Mouse (Mus musculus) midbrain, embryonic 16.5 days (tissue): ENCODE measurements around the gene Zbtb32. TPM values are rescaled to one million over a fixed set of nuclear protein-coding genes. Genes with fewer than 3 reads are reported as not detected.

Source experiments
- ATAC-seq: fragments of 200-750 bp; cut with Nextera tagmentation; 2 replicates; pipeline ENCODE4 v1.8.0; 2017; ENCODE audit warnings: moderate TSS enrichment
- H3K27ac ChIP-seq: fragments of 300-500 bp; sonication (generic); 2 replicates; pipeline ENCODE4 v1.5.1; 2014; ENCODE audit warnings: mild to moderate bottlenecking, low read length, mixed read lengths
- H3K27me3 ChIP-seq: fragments of 300-500 bp; sonication (generic); 2 replicates; pipeline ENCODE4 v1.6.1; 2014; ENCODE audit warnings: low read depth, low read length, mixed read lengths; ENCODE audit not compliant: control insufficient read depth, insufficient read depth
- H3K36me3 ChIP-seq: fragments of 300-500 bp; sonication (generic); 2 replicates; pipeline ENCODE4 v1.6.1; 2014; ENCODE audit warnings: mild to moderate bottlenecking, low read length, moderate library complexity, mixed read lengths; ENCODE audit not compliant: control insufficient read depth, insufficient read depth
- H3K4me1 ChIP-seq: fragments of 300-500 bp; sonication (generic); 2 replicates; pipeline ENCODE4 v1.6.1; 2014; ENCODE audit warnings: mild to moderate bottlenecking, low read length, mixed read lengths; ENCODE audit not compliant: control insufficient read depth, insufficient read depth
- H3K4me2 ChIP-seq: fragments of 300-500 bp; sonication (generic); 2 replicates; pipeline ENCODE4 v1.6.1; 2014; ENCODE audit warnings: mild to moderate bottlenecking, low read length, mixed read lengths
- H3K4me3 ChIP-seq: fragments of 300-500 bp; sonication (generic); 2 replicates; pipeline ENCODE4 v1.5.1; 2014; ENCODE audit warnings: low read depth, mild to moderate bottlenecking, low read length, moderate library complexity, mixed read lengths
- H3K9ac ChIP-seq: fragments of 300-500 bp; sonication (generic); 2 replicates; pipeline ENCODE4 v1.6.1; 2014; ENCODE audit warnings: low read depth, low read length, mixed read lengths
- H3K9me3 ChIP-seq: fragments of 300-500 bp; sonication (generic); replicated peaks from 2 replicates; pipeline ENCODE4 v1.6.1; 2014; ENCODE audit warnings: mild to moderate bottlenecking, low read length, mixed read lengths; ENCODE audit not compliant: control insufficient read depth, poor library complexity, severe bottlenecking
- WGBS: fragments of 180-500 bp; shearing (Covaris S2); extraction: QIAGEN DNeasy Blood & Tissue Kit; methylation state at CpG from one replicate; pipeline ENCODE4 v1.1.7; 2014; 5-methylcytosine and 5-hydroxymethylcytosine counted together
- polyA plus RNA-seq: library from polyadenylated mRNA; unstranded; fragments of >200 nt; fragmentation: Nextera tagmentation; extraction: Ambion mirVana; gene quantifications from 2 replicates; pipeline ENCODE4 v1.2.1, GENCODE M21; 2015

The Zbtb32 gene
- polyA plus RNA-seq = 0.20 and 0.22 TPM in 2 replicates

DNA sequence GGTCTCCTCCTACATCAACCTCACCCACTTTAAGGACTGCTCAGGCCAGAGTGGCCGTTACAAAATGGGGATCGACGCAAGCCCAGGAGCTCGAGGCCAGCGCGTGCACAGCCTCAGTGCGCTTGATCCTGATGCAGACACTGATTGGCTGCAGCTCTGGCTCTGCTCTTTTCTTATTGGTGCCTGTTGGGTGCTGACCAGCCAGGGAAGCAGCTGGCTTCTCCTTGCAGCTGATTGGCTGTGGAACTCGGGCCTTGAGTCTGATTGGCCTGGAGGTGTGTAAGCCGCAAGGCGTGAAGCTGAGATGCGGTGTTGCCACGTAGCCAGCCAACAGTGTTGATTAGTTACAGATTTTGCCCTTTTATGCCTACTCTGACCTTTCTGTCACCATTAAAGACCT lies at the start of gene Zbtb32:
Gene Zbtb32 (minus strand): TSS at position 124 of the 400 bp plus-strand sequence.
- ATAC-seq = no peak
- peak within 1 kb of the TSS; percentile 32 for H3K4me2 ChIP-seq
- no peaks in the 10 kb centered on the region for H3K36me3 ChIP-seq
- no peak within 1 kb of the TSS for H3K4me3 ChIP-seq
- no peaks in the 10 kb centered on the region for H3K9me3 ChIP-seq
- no peak within 1 kb of the TSS for H3K27ac ChIP-seq
- peaks cover 4% of the 10 kb centered on the region; the same call in 1 of the 2 replicates for H3K4me1 ChIP-seq
- 95% methylated on average over 12 of the region's 12 CpGs for WGBS
- H3K27me3 ChIP-seq = no peaks in the 10 kb centered on the region
- H3K9ac ChIP-seq = no peak within 1 kb of the TSS

DNA sequence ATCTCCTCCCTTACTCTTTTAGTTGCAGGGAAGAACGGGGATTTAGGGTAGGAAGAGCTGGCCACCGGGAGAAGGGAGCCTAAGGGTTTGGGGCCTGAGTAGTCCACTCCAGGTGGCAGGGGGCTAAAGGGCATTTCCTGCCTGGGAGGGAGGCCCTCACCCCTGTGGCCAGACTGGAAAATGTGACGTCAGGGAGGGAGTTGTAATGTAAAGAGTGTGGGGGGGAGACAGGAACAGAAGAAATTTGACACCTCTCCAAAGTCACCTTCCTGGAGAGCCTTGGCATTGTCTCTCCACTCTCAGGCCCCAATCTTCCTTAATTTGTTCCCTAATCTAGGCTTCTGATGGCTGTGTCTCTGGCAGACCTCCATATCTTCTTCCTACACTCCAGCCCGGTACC lies 40.4 kb upstream of the Zbtb32 start:
- ATAC-seq = no peak
- 0 out of 2 replicates have a peak, but pooled peaks cover 3% of the 10 kb centered on the region for H3K4me1 ChIP-seq
- H3K36me3 ChIP-seq = peaks cover 32% of the 10 kb centered on the region
- 31% methylated on average over 4 of the region's 4 CpGs for WGBS
- peaks cover 25% of the 10 kb centered on the region for H3K27me3 ChIP-seq
- no peak overlapping the region for H3K9ac ChIP-seq
- H3K9me3 ChIP-seq = no peaks in the 10 kb centered on the region
- H3K4me2 ChIP-seq = no peak overlapping the region
- H3K27ac ChIP-seq = no peak overlapping the region
- no peak overlapping the region for H3K4me3 ChIP-seq

DNA sequence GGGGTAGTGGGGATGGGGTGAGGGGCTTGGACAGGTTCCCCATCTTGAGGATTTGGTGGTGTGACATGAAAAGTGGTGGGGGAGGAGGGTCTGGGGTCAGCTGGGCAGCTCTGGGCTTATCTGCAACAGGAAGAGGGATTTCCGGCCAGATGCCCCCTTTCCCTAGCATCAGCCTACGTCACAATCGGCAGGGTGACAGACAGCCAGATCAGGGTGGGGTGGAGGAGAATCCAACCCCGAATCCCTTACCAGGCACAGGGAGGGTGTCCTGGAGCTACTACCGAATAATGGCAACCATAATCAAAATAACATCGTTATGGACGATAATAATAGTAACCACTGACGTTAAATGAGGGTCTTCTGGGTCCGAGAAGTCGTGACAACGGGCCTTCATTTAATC lies 37.7 kb upstream of the Zbtb32 start:
- Histone ChIP-seq H3K27ac (no peak overlapping the region), H3K9me3 (no peaks in the 10 kb centered on the region), H3K27me3 (peaks cover 50% of the 10 kb centered on the region), H3K4me2 (no peak overlapping the region), H3K9ac (no peak overlapping the region), H3K36me3 (peaks cover 7% of the 10 kb centered on the region; the same call in 1 of the 2 replicates), H3K4me1 (0 out of 2 replicates have a peak, but pooled peaks cover 3% of the 10 kb centered on the region), H3K4me3 (no peak overlapping the region)
- ATAC-seq = no peak
- WGBS = 32% methylated on average over 11 of the region's 11 CpGs

DNA sequence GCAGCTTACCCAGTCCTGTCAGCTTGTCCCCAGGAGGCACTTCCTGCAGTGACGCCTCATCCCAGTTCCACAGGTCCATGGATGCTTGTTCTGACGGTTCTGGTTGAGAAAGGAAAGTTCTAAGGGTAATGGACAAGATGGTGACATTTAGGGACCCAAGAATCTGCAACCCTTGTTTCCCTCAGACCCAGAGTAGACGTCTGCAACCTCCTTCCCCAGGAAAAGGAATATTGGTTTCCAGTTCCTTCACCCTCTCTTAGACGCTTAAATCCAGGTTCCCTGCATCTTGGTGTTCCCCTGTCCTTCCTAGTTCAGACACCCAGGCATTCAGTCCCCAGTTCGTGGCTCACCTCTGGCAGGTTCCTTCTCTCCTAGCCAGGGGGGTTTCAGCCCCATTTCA lies 37.0 kb upstream of the Zbtb32 start, which contains the start of gene Etv2:
Gene Etv2 (minus strand): TSS at position 101 of the 400 bp plus-strand sequence.
- Histone ChIP-seq H3K4me3 (no peak within 1 kb of the TSS), H3K4me2 (0 out of 2 replicates have a peak within 1 kb of the TSS, but pooled peaks have one; percentile 17), H3K9ac (no peak within 1 kb of the TSS), H3K27ac (no peak within 1 kb of the TSS), H3K9me3 (no peaks in the 10 kb centered on the region), H3K4me1 (0 out of 2 replicates have a peak, but pooled peaks cover 3% of the 10 kb centered on the region), H3K27me3 (peaks cover 55% of the 10 kb centered on the region), H3K36me3 (peaks cover 3% of the 10 kb centered on the region; the same call in 1 of the 2 replicates)
- WGBS = 4% methylated on average over 5 of the region's 5 CpGs
- ATAC-seq = no peak

DNA sequence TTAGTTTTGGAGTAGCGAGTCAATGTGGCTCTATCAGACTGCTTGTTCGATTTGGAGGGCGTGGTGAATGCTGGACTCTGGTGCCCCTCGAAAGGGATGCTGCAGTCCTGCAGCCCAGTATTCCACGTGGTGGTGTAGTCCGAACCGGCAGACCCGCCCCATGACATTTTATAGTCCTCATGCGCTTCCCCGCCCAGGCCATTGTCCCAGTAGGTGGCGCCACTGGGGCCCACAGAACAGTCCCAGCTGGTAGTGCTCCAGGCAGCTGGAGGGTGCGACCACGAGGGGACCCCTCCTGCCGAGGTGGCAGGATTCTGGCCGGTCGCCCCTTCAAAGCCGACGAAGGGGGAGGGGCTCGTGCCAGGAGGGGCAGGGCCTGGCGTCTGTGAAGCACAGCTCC lies 35.9 kb upstream of the Zbtb32 start:
- Histone ChIP-seq H3K27ac (no peak overlapping the region), H3K27me3 (peaks cover 59% of the 10 kb centered on the region), H3K4me2 (0 out of 2 replicates have a peak overlapping the region, but pooled peaks have one; percentile 17), H3K4me1 (0 out of 2 replicates have a peak, but pooled peaks cover 3% of the 10 kb centered on the region), H3K9ac (no peak overlapping the region), H3K4me3 (no peak overlapping the region), H3K9me3 (no peaks in the 10 kb centered on the region), H3K36me3 (no peaks in the 10 kb centered on the region)
- under 1% methylated on average over 20 of the region's 20 CpGs for WGBS
- ATAC-seq = no peak; the same call in 1 of the 2 replicates

DNA sequence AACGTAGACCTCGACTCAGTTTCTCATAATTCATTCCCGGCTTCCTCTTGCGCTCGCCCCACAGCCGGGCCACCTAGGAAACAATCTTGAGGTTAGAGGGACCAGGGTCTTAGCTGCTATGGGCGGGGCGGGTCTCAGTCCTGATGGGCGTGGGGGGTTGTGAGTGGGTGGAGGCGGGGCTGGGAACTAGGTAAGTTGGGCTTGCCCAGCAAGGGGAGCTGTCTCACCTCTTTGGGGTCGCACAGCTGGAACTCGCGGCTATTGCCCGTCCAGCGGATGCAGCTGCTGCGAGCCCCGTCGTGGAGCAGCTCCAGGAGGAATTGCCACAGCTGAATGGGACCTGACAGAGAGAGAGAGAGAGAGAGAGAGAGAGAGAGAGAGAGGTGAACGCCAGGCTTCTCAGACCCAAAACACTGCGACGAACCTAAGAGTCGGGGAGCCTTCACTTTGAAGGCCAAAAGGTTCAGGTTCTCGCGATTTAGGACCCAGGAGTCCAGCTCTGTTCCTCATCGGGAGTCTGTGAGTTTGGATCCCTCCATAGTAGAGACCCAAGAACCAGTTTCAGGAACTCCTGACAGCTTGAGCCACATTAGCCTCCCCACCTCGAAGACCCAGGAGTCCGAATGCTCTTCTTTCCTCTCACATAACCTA lies 35.2 kb upstream of the Zbtb32 start:
- H3K27me3 ChIP-seq = peaks cover 62% of the 10 kb centered on the region
- 4% methylated on average over 27 of the region's 27 CpGs for WGBS
- no peak overlapping the region for H3K9ac ChIP-seq
- H3K36me3 ChIP-seq = no peaks in the 10 kb centered on the region
- ATAC-seq = no peak
- no peak overlapping the region for H3K27ac ChIP-seq
- no peak overlapping the region for H3K4me3 ChIP-seq
- H3K4me2 ChIP-seq = no peak overlapping the region
- H3K4me1 ChIP-seq = 0 out of 2 replicates have a peak, but pooled peaks cover 3% of the 10 kb centered on the region
- H3K9me3 ChIP-seq = no peaks in the 10 kb centered on the region

DNA sequence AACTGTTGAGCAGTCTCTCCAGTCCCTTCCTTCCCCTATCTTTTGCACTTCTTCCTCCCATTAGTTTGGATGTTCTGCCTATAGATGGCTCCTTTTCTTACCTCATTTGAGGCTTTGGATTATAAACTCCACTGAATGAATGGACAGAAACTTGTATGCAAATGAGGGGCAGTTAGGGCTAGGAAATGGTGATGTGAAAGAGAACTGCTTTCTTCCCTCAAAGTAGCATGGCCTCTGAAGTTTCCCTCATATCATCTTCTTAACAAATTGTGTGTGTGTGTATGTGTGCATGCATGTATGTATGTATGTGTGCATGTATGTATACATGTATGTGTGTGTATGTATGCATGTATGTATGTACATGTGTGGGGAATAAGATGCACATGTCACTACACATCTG lies 30.3 kb upstream of the Zbtb32 start:
- no peak for ATAC-seq
- Histone ChIP-seq H3K9ac (no peak overlapping the region), H3K36me3 (0 out of 2 replicates have a peak, but pooled peaks cover 3% of the 10 kb centered on the region), H3K4me2 (no peak overlapping the region), H3K27ac (no peak overlapping the region), H3K27me3 (peaks cover 36% of the 10 kb centered on the region), H3K4me1 (peaks cover 9% of the 10 kb centered on the region), H3K4me3 (no peak overlapping the region), H3K9me3 (no peaks in the 10 kb centered on the region)

DNA sequence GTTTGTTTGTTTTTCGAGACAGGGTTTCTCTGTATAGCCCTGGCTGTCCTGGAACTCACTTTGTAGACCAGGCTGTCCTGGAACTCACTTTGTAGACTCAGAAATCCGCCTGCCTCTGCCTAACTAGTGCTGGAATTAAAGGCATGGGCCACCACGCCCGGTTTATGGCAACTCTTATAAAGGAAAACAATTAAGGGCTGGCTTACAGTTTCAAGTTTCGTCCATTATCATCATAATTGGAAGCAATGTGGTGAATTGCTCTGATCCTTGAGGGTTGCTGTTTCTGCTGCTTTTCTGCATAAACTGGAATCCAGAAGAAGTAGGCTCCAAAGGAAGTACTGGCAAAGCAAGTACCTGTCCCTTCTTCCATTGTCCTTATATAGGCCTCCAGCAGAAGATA lies 27.9 kb upstream of the Zbtb32 start:
- no peak overlapping the region for H3K9ac ChIP-seq
- no peak overlapping the region; the same call in 1 of the 2 replicates for H3K4me2 ChIP-seq
- WGBS = 86% methylated on average over 5 of the region's 5 CpGs
- H3K27ac ChIP-seq = no peak overlapping the region
- H3K4me3 ChIP-seq = no peak overlapping the region
- peaks cover 14% of the 10 kb centered on the region for H3K27me3 ChIP-seq
- peaks cover 8% of the 10 kb centered on the region; the same call in 1 of the 2 replicates for H3K36me3 ChIP-seq
- H3K9me3 ChIP-seq = no peaks in the 10 kb centered on the region
- H3K4me1 ChIP-seq = peaks cover 9% of the 10 kb centered on the region
- ATAC-seq = no peak
